Mouse (Mus musculus): Measurements from ENCODE around the gene Pten.
"Not testable (repeated sequence)": the region's sequence is repeated elsewhere in the genome, so short reads cannot be mapped to it uniquely, and the experiment has no call there.

Pten gene

DNA sequence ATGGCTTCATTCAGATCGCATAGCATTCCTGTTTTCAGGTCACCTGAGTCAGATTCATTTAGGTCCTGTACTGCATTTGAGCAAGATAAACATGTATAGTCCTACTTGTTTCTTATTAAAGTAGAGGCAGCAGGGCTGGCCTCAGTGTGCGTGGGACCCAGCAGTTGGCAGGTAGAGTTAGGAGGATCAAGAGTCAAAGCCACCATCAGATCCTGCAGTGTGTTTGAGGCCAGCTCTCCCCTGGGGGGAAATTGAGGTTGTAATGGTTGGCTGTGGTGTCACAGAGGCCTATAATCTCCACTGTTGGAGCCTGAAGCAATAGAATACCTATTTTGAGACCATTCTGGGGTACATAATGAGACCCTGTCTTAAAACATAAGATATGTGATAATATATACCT lies 50.3 kb downstream of the Pten start:
- DNase-seq (ENCODE audit: low spot score in 2 of 2): no peak

DNA sequence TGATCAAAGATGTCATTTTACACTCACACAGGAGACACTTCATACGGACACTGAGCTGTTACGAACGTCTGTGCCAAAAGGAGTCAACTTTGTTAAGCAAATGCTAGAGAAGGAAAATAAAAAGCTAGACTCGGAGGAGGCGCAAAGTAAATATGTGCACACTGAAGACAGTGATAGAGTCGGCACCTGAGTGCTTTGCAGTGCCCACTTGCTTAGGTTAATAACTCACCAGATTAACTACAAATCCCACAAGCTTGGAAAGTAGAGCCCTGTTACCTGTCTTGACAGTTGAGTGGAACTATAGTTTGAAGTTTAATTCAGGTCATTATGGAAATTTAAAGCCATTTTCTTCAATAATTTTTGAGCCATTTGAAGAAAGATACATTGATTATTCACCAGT lies 51.4 kb downstream of the Pten start:
- no peak for DNase-seq (ENCODE audit: low spot score in 2 of 2)

DNA sequence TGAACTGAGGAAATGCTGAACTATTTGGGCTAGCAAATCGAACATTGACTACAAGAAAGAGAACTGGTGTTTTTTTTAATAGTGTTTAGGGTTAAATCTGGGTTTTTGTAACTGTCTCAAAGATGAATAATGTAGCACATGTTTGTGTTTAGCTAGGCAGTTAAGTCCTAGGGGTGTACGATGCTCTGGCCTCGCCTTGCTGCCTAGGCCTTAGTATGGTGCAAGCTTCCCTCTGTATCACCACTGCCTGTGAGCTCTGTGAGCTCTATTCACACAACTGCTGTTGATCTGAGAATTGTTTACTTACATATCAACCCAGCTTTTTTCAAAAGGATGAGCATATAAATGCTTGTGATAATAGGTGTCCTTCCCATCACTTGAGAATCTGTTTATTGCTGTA lies 51.8 kb downstream of the Pten start:
- no peak for DNase-seq (ENCODE audit: low spot score in 2 of 2)

GRCm38 (mm10) chr19:32818759-32819158 lies 61.5 kb downstream of the Pten start:
- no peak for DNase-seq (ENCODE audit: low spot score in 2 of 2)

DNA sequence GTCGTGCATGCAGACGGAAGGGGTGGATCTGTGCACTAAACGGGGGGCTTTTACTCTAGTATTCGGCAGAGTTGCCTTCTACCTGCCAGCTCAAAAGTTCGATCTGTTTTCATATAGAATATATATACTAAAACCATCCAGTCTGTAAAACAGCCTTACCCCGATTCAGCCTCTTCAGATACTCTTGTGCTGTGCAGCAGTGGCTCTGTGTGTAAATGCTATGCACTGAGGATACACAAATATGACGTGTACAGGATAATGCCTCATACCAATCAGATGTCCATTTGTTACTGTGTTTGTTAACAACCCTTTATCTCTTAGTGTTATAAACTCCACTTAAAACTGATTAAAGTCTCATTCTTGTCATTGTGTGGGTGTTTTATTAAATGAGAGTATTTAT lies 65.7 kb downstream of the Pten start:
- DNase-seq (ENCODE audit: low spot score in 2 of 2): not testable (repeated sequence)

DNA sequence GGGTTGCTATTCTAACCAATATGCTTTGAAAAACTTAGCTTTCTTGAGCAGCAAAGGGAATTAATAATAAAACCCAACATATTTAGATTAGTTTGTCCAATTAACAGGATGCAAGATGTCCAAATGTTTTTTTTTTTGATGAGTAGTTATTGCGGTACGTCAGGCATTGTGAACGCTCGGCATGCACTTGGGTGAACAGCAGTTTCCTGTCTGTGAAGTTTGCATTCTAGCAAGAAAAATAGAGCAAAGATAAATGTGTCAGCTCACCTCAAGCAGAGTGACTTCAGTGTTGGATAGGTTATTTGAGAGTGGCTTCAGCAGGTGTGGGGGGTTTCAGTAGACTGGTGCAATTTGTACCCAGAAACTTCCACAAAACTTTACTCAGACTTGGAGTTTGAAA lies 69.3 kb downstream of the Pten start:
- DNase-seq (ENCODE audit: low spot score in 2 of 2): no peak

DNA sequence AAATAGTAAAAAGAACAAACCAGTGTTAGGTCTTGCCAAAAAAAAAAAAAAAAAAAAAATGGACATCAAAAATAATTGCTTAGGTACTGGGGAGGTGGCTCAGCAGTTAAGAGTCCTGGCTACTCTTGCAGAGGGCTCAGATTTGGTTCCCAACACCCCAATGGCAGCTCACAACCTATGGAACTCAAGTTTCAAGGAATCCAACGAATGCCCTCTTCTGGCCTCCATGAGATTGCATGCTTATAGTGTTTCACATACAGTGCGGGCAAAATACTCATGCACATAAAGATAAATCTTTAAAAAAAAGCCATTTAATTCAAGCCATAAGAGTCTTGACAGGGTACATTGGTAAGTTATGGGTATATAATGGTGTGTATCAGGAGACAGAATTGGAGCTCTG lies 72.6 kb downstream of the Pten start:
- no peak for DNase-seq (ENCODE audit: low spot score in 2 of 2)

GRCm38 (mm10) chr19:32831286-32831685 lies 74.0 kb downstream of the Pten start:
- peak in 1 of 2 experiments; percentile 4 for DNase-seq (ENCODE audit: low spot score in 2 of 2)

DNA sequence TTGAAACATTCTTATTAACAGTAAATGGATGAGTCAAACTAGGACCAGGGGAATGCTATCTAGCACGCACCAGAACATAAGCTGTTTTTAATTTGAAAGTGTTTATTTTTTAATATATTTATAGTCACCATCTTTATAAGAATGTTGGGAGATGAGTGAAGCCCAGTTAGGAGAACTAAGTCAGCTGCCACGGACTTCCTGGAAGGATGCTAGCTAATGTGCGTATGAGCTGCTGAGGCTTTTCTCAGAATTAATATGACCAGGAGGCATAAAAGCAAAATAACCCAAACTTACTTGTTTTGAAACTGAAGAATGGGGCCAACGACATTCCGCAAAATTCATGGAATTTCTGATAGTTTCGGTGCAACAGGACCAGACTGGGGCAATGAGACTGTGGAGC lies 83.2 kb downstream of the Pten start:
- DNase-seq (ENCODE audit: low spot score in 2 of 2): no peak

GRCm38 (mm10) chr19:32844486-32844885 lies 87.2 kb downstream of the Pten start:
- no peak for DNase-seq (ENCODE audit: low spot score in 2 of 2)

GRCm38 (mm10) chr19:32848041-32848440 lies 90.7 kb downstream of the Pten start:
- DNase-seq (ENCODE audit: low spot score in 2 of 2): no peak

- no peak for DNase-seq (ENCODE audit: low spot score in 2 of 2)
Observed at GRCm38 (mm10) chr19:32852306-32852705, 95.0 kb downstream of the Pten start.

GRCm38 (mm10) chr19:32861675-32862575 lies 104.6 kb downstream of the Pten start:
- DNase-seq (ENCODE audit: low spot score in 2 of 2): no peak

DNA sequence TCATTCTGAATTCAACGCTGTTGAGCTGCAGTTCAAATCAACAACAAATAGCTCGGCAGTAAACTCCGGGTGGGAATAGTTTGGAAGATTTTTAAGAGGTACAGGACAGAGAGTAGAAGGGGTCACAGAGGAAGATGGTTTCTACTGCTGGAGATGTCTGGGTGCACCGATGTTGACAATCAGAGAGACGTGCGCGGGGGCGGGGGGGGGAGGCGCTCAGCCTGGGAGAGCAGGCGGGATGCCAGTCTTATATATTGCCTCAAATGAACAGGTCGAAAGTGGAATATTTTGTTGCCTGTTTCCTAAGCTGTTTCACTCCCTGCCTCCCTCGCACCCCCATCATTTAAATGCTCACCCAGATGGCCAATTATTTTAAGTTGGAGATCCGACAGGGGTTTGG lies 109.5 kb downstream of the Pten start:
- no peak for DNase-seq (ENCODE audit: low spot score in 2 of 2)

DNA sequence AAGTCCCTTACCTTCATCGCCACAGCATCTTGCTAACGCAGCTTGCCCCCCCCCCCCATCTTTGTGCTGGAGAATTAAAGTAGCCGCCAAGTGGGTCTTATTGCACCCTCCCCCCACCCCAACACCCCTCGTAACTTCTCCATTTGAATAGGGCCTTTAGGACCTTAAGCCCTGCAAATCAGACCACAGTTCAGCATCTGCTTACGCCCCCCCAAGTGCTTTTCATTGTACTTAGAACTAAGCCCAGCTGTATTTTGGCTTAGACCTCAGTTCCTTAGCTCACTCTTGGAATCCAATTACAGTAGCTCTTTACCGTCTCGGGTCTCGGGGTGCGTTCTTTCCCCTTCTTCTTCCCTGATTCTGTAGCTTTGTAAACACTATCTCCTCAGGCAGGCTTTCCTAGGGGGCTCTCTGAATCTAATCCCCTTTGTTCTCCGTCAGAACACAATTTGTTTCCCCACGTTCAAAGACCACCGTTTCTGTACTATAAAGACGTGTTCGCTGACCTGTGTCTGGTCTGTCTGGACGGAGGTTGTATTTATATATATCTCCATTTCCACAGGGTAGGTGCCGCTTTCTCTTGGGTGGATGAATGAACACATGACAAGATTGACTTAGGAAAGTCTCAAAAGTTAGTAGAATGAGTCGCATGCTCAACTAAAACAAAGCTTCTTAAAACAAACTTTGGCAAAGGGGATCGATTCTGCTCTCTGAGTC lies 110.0 kb downstream of the Pten start:
- no peak for DNase-seq (ENCODE audit: low spot score in 2 of 2)

DNA sequence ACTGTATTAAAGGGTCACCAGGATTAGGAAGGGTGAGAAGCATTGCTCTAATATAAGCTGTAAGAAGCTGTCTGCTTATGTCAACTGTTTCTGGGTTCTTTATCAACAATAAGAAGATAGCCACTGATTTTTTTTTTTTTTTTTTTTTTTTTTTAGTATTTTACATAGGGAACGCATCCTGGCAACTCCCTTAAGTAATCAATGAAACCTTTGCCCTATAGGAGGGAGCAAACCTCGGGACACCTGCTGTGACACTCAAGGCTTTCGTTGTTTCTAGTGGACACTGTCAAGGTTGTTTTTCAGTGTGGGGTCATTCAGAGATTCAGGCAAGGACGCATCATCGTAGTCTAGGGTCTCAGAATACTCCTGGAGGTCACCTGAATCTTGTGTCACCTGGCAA lies 111.3 kb downstream of the Pten start:
- DNase-seq (ENCODE audit: low spot score in 2 of 2): no peak

DNA sequence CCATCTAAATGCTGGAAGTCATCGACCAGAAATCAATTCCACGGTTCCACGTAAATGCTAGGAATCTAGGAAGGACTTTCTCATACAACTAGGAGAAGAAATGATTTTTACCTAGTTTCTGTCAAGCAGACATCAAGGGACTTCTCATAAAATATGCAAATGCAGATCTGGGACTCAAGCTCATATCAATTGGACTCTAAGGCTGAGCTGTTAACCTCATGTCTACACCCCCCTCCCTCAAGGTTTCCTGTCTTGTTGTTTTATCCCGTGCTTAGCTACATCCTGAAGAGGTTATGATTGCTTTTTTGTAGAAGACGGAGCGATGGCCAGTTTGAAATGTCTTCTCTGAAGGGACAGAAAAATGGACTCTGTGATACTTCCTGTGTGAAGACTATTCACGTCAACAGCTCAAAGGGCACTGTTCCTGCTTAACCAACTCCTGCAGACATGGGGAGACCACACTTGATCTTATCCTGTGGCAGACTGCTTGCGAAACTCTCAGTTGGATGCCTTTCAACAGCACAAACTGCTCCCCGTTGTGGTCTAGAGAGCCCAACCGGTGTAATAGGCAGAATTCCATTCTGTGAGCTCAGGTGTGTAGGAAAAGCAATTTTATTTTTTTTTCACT lies 111.9 kb downstream of the Pten start:
- DNase-seq (ENCODE audit: low spot score in 2 of 2): peak; percentile 15 to 47

DNA sequence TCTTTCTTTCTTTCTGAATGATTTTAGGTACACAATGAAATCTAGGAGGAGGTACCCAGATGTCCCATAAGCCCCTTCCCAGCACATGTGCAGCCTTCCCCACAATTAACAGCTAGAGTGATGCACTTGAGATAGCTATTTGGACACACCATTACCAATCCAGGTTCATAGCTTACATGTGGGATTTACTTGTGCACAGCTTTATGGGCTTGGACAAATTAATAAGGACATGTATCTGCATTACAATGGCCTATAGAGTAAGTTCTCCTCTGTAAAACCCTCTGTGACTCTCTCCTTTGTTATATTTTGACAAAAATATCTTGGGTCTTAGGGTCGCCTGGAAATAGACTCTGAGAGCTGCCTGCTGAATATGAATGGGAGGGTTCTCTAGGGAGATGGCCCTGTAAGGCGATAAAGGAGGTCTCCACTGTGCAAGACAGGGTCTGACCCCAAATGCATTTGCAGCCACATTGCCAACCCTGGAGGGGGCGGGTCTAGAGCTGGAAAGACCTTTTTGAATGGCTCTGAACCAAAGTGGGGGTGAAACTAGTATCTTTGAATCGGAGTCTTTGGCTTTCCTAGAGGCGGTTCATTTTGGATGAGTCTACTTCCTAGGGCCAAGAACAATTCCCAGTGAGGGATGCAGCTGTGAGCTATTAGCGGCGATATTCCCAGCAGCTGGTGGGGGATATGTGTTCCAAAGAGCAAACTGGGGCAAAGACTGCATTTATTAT lies 116.8 kb downstream of the Pten start:
- no peak for DNase-seq (ENCODE audit: low spot score in 2 of 2)

All from urinary bladder, postnatal 36 days (tissue).